Mouse (Mus musculus) hindbrain, embryonic 12.5 days (tissue): Measurements from ENCODE around the gene Gm26938. TPM values are rescaled to one million over a fixed set of nuclear protein-coding genes. Genes with fewer than 3 reads are reported as not detected.

Source experiments
- ATAC-seq: fragments of 200-750 bp; cut with Nextera tagmentation; 2 replicates; pipeline ENCODE4 v1.8.0; 2017; ENCODE audit warnings: moderate TSS enrichment; ENCODE audit not compliant: low FRiP score
- H3K27ac ChIP-seq: fragments of 300-500 bp; sonication (generic); 2 replicates; pipeline ENCODE4 v1.5.1; 2016; ENCODE audit warnings: mild to moderate bottlenecking
- H3K27me3 ChIP-seq: fragments of 300-500 bp; sonication (generic); 2 replicates; pipeline ENCODE4 v1.6.1; 2016; ENCODE audit warnings: mild to moderate bottlenecking
- H3K36me3 ChIP-seq: fragments of 300-500 bp; sonication (generic); 2 replicates; pipeline ENCODE4 v1.6.1; 2016; ENCODE audit warnings: mild to moderate bottlenecking
- H3K4me1 ChIP-seq: fragments of 300-500 bp; sonication (generic); 2 replicates; pipeline ENCODE4 v1.6.1; 2016
- H3K4me2 ChIP-seq: fragments of 300-500 bp; sonication (generic); replicated peaks from 2 replicates; pipeline ENCODE4 v1.6.1; 2016; ENCODE audit warnings: mild to moderate bottlenecking
- H3K4me3 ChIP-seq: fragments of 300-500 bp; sonication (generic); 2 replicates; pipeline ENCODE4 v1.5.1; 2016; ENCODE audit warnings: mild to moderate bottlenecking
- H3K9ac ChIP-seq: fragments of 300-500 bp; sonication (generic); 2 replicates; pipeline ENCODE4 v1.6.1; 2016; ENCODE audit warnings: mild to moderate bottlenecking, moderate library complexity
- H3K9me3 ChIP-seq: fragments of 300-500 bp; sonication (generic); replicated peaks from 2 replicates; pipeline ENCODE4 v1.6.1; 2016; ENCODE audit warnings: mild to moderate bottlenecking
- WGBS: fragments of 180-500 bp; shearing (Covaris S2); methylation state at CpG from one replicate; pipeline ENCODE4 v1.1.7; 2016; 5-methylcytosine and 5-hydroxymethylcytosine counted together
- microRNA-seq: library from miRNA; unstranded; fragments of <30 nt; microRNA quantifications from one replicate; pipeline ENCODE4, GENCODE M21; 2017
- polyA plus RNA-seq: library from polyadenylated mRNA; unstranded; fragments of >200 nt; fragmentation: Nextera tagmentation; extraction: Ambion mirVana; gene quantifications from 2 replicates; pipeline ENCODE4 v1.2.1, GENCODE M21; 2016

The Gm26938 gene
- polyA plus RNA-seq, 1 experiment from 2014 or later: not detected

- H3K4me2 ChIP-seq: peak within 1 kb of the TSS; percentile 100
- H3K9ac ChIP-seq: peak within 1 kb of the TSS; percentile 82
- peak; percentile 81 for ATAC-seq
- no peaks in the 10 kb centered on the region for H3K36me3 ChIP-seq
- H3K27ac ChIP-seq: no peak within 1 kb of the TSS
- WGBS: 1% methylated on average over 90 of the region's 92 CpGs
- H3K27me3 ChIP-seq: peaks cover 34% of the 10 kb centered on the region
- peak within 1 kb of the TSS; percentile 87 for H3K4me3 ChIP-seq
- H3K4me1 ChIP-seq: peaks cover 31% of the 10 kb centered on the region
- no peaks in the 10 kb centered on the region for H3K9me3 ChIP-seq
These were observed 34.7 kb downstream of the Gm26938 start, which contains the start of gene Mafk for GRCm38 (mm10) chr5:139791227-139792158. Mafk (plus strand) TSS chr5:139791513.

GRCm38 (mm10) chr5:139789466-139789865, 36.7 kb downstream of the Gm26938 start:
- Histone ChIP-seq H3K4me3 (no peak overlapping the region), H3K27me3 (peaks cover 17% of the 10 kb centered on the region), H3K4me2 (no peak overlapping the region), H3K4me1 (peaks cover 15% of the 10 kb centered on the region), H3K27ac (no peak overlapping the region), H3K36me3 (no peaks in the 10 kb centered on the region), H3K9me3 (no peaks in the 10 kb centered on the region), H3K9ac (no peak overlapping the region)
- WGBS: 61% methylated on average over 4 of the region's 4 CpGs
- ATAC-seq: no peak

DNA sequence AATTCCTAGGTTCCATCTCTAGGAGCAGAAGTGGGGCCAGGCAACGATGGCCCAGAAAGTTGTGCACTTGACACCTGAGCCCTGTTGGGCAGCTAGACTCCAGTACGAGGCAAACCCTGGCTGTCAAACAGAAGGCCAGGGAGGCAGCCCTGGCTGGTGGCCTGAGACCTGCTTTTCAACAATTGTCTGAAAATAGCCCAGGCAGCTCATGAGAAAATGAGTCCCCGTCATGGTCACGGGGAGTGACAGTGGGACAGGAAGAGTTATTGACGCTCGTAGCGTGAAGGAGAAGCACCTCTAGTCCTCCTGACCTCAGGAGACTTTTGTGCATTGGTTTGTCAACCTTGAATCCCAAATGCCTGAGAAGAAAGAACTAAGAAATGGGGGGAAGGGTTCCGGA, 44.8 kb downstream of the Gm26938 start:
- H3K9me3 ChIP-seq: no peaks in the 10 kb centered on the region
- H3K4me1 ChIP-seq: no peaks in the 10 kb centered on the region
- no peak overlapping the region for H3K9ac ChIP-seq
- 86% methylated on average over 8 of the region's 8 CpGs for WGBS
- H3K4me3 ChIP-seq: no peak overlapping the region
- ATAC-seq: no peak
- no peaks in the 10 kb centered on the region for H3K36me3 ChIP-seq
- H3K27ac ChIP-seq: no peak overlapping the region
- no peak overlapping the region for H3K4me2 ChIP-seq
- H3K27me3 ChIP-seq: no peaks in the 10 kb centered on the region

- H3K27me3 ChIP-seq: no peaks in the 10 kb centered on the region
- 83% methylated on average over 5 of the region's 5 CpGs for WGBS
- H3K4me3 ChIP-seq: no peak overlapping the region
- H3K27ac ChIP-seq: no peak overlapping the region
- no peak overlapping the region for H3K4me2 ChIP-seq
- no peaks in the 10 kb centered on the region for H3K9me3 ChIP-seq
- H3K4me1 ChIP-seq: peaks cover 10% of the 10 kb centered on the region
- no peak for ATAC-seq
- H3K9ac ChIP-seq: no peak overlapping the region
- peaks cover 20% of the 10 kb centered on the region for H3K36me3 ChIP-seq
These were observed 49.2 kb downstream of the Gm26938 start for GRCm38 (mm10) chr5:139776966-139777365.

- Histone ChIP-seq H3K27ac (peak within 1 kb of the TSS; percentile 70; the same call in 1 of the 2 replicates), H3K9me3 (no peaks in the 10 kb centered on the region)
- under 1% methylated on average over 55 of the region's 55 CpGs for WGBS
These were observed 50.8 kb downstream of the Gm26938 start, which contains the start of gene Ints1 for GRCm38 (mm10) chr5:139775216-139775926. Ints1 (minus strand) TSS chr5:139775674.

DNA sequence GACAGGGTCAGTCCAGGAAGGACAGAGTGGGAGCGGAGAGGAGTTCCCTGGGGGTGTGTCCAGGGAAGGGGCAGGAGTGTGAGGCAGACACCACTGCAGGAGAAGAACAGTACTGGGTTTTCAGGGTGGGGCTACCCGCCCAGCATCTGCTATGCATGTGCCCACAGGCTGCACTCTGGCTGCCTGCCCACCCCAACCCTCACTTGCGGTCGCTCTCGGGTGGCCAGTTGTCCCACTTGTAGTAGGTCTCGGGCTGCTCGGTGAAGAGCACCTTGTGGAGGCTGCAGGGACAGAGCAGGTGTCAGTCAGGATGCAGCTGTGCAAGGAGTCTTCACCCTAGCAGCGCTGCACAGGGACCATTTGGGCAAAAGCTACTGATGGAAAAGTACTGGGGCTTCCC, 58.0 kb downstream of the Gm26938 start:
- Histone ChIP-seq H3K36me3 (peaks cover 97% of the 10 kb centered on the region), H3K4me3 (no peak overlapping the region), H3K4me1 (no peaks in the 10 kb centered on the region), H3K4me2 (no peak overlapping the region), H3K27ac (no peak overlapping the region), H3K9me3 (no peaks in the 10 kb centered on the region), H3K9ac (no peak overlapping the region), H3K27me3 (no peaks in the 10 kb centered on the region)
- ATAC-seq: no peak
- WGBS: 95% methylated on average over 8 of the region's 8 CpGs

More at GRCm38 (mm10) chr5:139775216-139775926, 50.8 kb downstream of the Gm26938 start, which contains the start of gene Ints1:
- peaks cover 36% of the 10 kb centered on the region for H3K36me3 ChIP-seq
- H3K9ac ChIP-seq: peak within 1 kb of the TSS; percentile 90
- H3K27me3 ChIP-seq: no peaks in the 10 kb centered on the region
- peak within 1 kb of the TSS; percentile 97 for H3K4me3 ChIP-seq
- H3K4me2 ChIP-seq: peak within 1 kb of the TSS; percentile 97
- ATAC-seq: peak; percentile 83
- H3K4me1 ChIP-seq: peaks cover 10% of the 10 kb centered on the region

- no peak overlapping the region for H3K9ac ChIP-seq
- peaks cover 99% of the 10 kb centered on the region for H3K36me3 ChIP-seq
- 74% methylated on average over 11 of the region's 11 CpGs for WGBS
- no peak overlapping the region for H3K27ac ChIP-seq
- H3K27me3 ChIP-seq: no peaks in the 10 kb centered on the region
- H3K9me3 ChIP-seq: no peaks in the 10 kb centered on the region
- no peaks in the 10 kb centered on the region for H3K4me1 ChIP-seq
- H3K4me2 ChIP-seq: no peak overlapping the region
- ATAC-seq: no peak
- H3K4me3 ChIP-seq: no peak overlapping the region
These were observed 61.9 kb downstream of the Gm26938 start for GRCm38 (mm10) chr5:139764296-139764695.

- Histone ChIP-seq H3K4me1 (no peaks in the 10 kb centered on the region), H3K9ac (no peak overlapping the region), H3K36me3 (peaks cover 98% of the 10 kb centered on the region), H3K27ac (no peak overlapping the region), H3K9me3 (no peaks in the 10 kb centered on the region), H3K4me3 (no peak overlapping the region), H3K27me3 (no peaks in the 10 kb centered on the region), H3K4me2 (no peak overlapping the region)
- ATAC-seq: no peak
- 92% methylated on average over 16 of the region's 16 CpGs for WGBS
These were observed 68.1 kb downstream of the Gm26938 start for GRCm38 (mm10) chr5:139758096-139758495.

Small RNA genes lying within 50 kb of the gene (microRNA-seq; reads per million reads assigned to microRNA genes)
- gene Mir7037: not detected

Other genes starting within 250 kb of the Gm26938 start
- 8.2 and 8.6 TPM in 2 replicates for gene Micall2, start 90.1 kb downstream of the Gm26938 start, polyA plus RNA-seq
- 32.8 and 37.7 TPM in 2 replicates for gene Ints1, start 50.7 kb downstream of the Gm26938 start, polyA plus RNA-seq
- gene Mafk, start 34.9 kb downstream of the Gm26938 start, polyA plus RNA-seq: 11.4 and 12.0 TPM in 2 replicates
- 0.43 and 1.4 TPM in 2 replicates for gene Tmem184a, start 6.5 kb downstream of the Gm26938 start, polyA plus RNA-seq
- 55.8 and 66.6 TPM in 2 replicates for gene Psmg3, start 478 bp upstream of the Gm26938 start, polyA plus RNA-seq
- 1.7 and 2.0 TPM in 2 replicates for gene Elfn1, start 81.5 kb upstream of the Gm26938 start, polyA plus RNA-seq